Comparison of ENCODE assay signal across 7 mouse cellular contexts in the genomic region with DNA sequence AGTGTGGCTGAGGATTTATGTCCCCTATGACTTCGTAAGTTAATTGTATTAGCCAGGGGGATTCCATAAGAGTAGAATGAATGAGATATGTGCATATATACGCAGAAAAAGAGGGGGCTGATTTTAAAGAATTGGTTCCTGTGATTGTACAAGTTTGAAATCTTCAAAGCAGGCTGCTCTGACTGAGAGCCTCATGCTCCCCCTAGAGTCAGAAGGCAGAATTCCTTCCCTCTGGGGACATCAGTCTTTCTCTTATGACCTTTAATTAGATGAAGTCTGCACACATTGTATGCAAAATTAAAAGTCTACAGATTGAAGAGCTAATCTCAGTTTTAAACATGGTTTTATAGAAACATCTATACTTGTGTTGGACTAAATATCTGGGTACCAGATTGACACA.
DNase-seq lines count a peak whose midpoint lies in the region; ATAC-seq lines count a peak whose summit lies in the region.

No protein-coding gene starts in this region.

- H3K9me3 ChIP-seq in kidney, embryonic 14.5 days (ENCODE audit: control insufficient read depth, low read length): no peaks in the 10 kb centered on the region

- no peaks in the 10 kb centered on the region for H3K27me3 ChIP-seq in kidney, embryonic 14.5 days (ENCODE audit: control insufficient read depth, insufficient read depth, low read length)

- H3K9ac ChIP-seq in kidney, embryonic 14.5 days (ENCODE audit: low read depth, low read length): no peak overlapping the region

- 45% methylated on average over 2 of the region's 2 CpGs for WGBS in kidney, embryonic 14.5 days

- peak; percentile 44 for DNase-seq in kidney, postnatal 10 days
- DNase-seq in 416B (ENCODE audit: low read depth): peak; percentile 31
- DNase-seq in cerebellum, adult 11 months: no peak

- ATAC-seq in kidney, embryonic 14.5 days (ENCODE audit: low FRiP score, low TSS enrichment): no peak
- ATAC-seq in CD4-positive, CD25-positive, alpha-beta regulatory T cell, adult 4 months: peak; percentile 43
- peak; percentile 48 to 67; a peak in 1 of 4 replicates for ATAC-seq in hematopoietic stem cell, adult 5-6 weeks (replicated peaks in 1 of 2; ENCODE audit: insufficient read depth in 1 of 2, low FRiP score in 2 of 2, low TSS enrichment in 1 of 2, low read depth in 1 of 2, poor library complexity in 2 of 2, severe bottlenecking in 2 of 2)
- ATAC-seq in erythroid progenitor cell, adult 5-6 weeks (replicated peaks; ENCODE audit: low FRiP score, poor library complexity, severe bottlenecking): no peak

- no peaks in the 10 kb centered on the region for H3K36me3 ChIP-seq in kidney, embryonic 14.5 days (ENCODE audit: control insufficient read depth, insufficient read depth, low read length)

- H3K4me1 ChIP-seq in kidney, embryonic 14.5 days (ENCODE audit: control insufficient read depth, insufficient read depth, low read length): no peaks in the 10 kb centered on the region

- H3K4me2 ChIP-seq in kidney, embryonic 14.5 days (replicated peaks; ENCODE audit: low read depth, low read length): no peak overlapping the region

- H3K4me3 ChIP-seq in kidney, embryonic 14.5 days (ENCODE audit: low read length): no peak overlapping the region

- H3K27ac ChIP-seq in kidney, embryonic 14.5 days (ENCODE audit: low read depth, low read length): no peak overlapping the region

Comparison
In these comparisons a context has a peak if more than half of its experiments do, and no peak if none do; other contexts are left out.
1. ATAC-seq: peak in CD4-positive, CD25-positive, alpha-beta regulatory T cell, adult 4 months (single experiment) and hematopoietic stem cell, adult 5-6 weeks (2 of 2); none in kidney, embryonic 14.5 days (single experiment) and erythroid progenitor cell, adult 5-6 weeks (single experiment).